Mouse (Mus musculus) heart, embryonic 12.5 days (tissue): ENCODE measurements around the gene Skap1. TPM values are rescaled to one million over a fixed set of nuclear protein-coding genes. Genes with fewer than 3 reads are reported as not detected.

Source experiments
- ATAC-seq: fragments of 200-750 bp; cut with Nextera tagmentation; 2 replicates; pipeline ENCODE4 v1.8.0; 2017; ENCODE audit warnings: moderate TSS enrichment, moderate library complexity; ENCODE audit not compliant: insufficient number of reproducible peaks, low FRiP score
- H3K27ac ChIP-seq: fragments of 300-500 bp; sonication (generic); 2 replicates; pipeline ENCODE4 v1.5.1; 2016; ENCODE audit warnings: mild to moderate bottlenecking, moderate library complexity; ENCODE audit not compliant: poor library complexity, severe bottlenecking
- H3K27me3 ChIP-seq: fragments of 300-500 bp; sonication (generic); replicated peaks from 2 replicates; pipeline ENCODE4 v1.6.1; 2016; ENCODE audit warnings: mild to moderate bottlenecking, moderate library complexity
- H3K36me3 ChIP-seq: fragments of 300-500 bp; sonication (generic); 2 replicates; pipeline ENCODE4 v1.6.1; 2016; ENCODE audit warnings: mild to moderate bottlenecking, moderate library complexity
- H3K4me1 ChIP-seq: fragments of 300-500 bp; sonication (generic); replicated peaks from 2 replicates; pipeline ENCODE4 v1.6.1; 2016; ENCODE audit warnings: mild to moderate bottlenecking
- H3K4me2 ChIP-seq: fragments of 300-500 bp; sonication (generic); 2 replicates; pipeline ENCODE4 v1.6.1; 2016; ENCODE audit warnings: mild to moderate bottlenecking, moderate library complexity
- H3K4me3 ChIP-seq: fragments of 300-500 bp; sonication (generic); 2 replicates; pipeline ENCODE4 v1.5.1; 2016; ENCODE audit warnings: mild to moderate bottlenecking
- H3K9ac ChIP-seq: fragments of 300-500 bp; sonication (generic); 2 replicates; pipeline ENCODE4 v1.6.1; 2016; ENCODE audit warnings: mild to moderate bottlenecking, moderate library complexity
- H3K9me3 ChIP-seq: fragments of 300-500 bp; sonication (generic); replicated peaks from 2 replicates; pipeline ENCODE4 v1.6.1; 2016; ENCODE audit warnings: mild to moderate bottlenecking, moderate library complexity
- WGBS: fragments of 180-500 bp; shearing (Covaris S2); methylation state at CpG from one replicate; pipeline ENCODE4 v1.1.7; 2016; 5-methylcytosine and 5-hydroxymethylcytosine counted together
- polyA plus RNA-seq: library from polyadenylated mRNA; unstranded; fragments of >200 nt; fragmentation: Nextera tagmentation; extraction: Ambion mirVana; gene quantifications from 2 replicates; pipeline ENCODE4 v1.2.1, GENCODE M21; 2016

The Skap1 gene
- polyA plus RNA-seq, 1 experiment from 2014 or later: 0.50 TPM

DNA sequence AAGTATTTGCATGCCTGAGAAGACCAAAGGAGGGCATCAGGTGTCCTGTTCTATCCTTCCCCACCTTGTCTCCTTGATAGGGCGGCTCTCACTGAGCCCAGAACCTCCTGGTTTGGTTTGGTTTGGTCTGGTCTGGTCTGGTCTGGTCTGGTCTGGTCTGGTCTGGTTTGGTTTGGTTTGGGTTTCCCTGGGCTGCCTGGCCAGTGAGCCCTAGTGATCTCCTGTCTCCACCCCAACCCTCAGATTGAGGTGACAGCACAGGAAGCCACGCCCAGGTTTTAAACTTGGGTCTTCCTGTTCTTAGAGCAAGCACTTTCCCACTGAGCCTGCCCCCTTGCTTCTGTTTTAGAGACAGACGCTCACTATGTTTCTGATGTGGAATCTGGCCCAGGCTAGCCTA is 202.5 kb downstream of the Skap1 start:
- H3K4me1 ChIP-seq: peaks cover 10% of the 10 kb centered on the region; the same call in 1 of the 2 replicates
- no peak overlapping the region for H3K27ac ChIP-seq
- H3K4me2 ChIP-seq: no peak overlapping the region
- no peak overlapping the region for H3K4me3 ChIP-seq
- WGBS: 72% methylated on average over 3 of the region's 3 CpGs
- ATAC-seq: no peak
- no peak overlapping the region for H3K9ac ChIP-seq
- no peaks in the 10 kb centered on the region for H3K36me3 ChIP-seq
- no peaks in the 10 kb centered on the region for H3K9me3 ChIP-seq
- peaks cover 9% of the 10 kb centered on the region; the same call in 1 of the 2 replicates for H3K27me3 ChIP-seq

- Histone ChIP-seq H3K4me2 (no peak overlapping the region), H3K9ac (no peak overlapping the region), H3K4me1 (peaks cover 10% of the 10 kb centered on the region; the same call in 1 of the 2 replicates), H3K9me3 (no peaks in the 10 kb centered on the region), H3K27ac (no peak overlapping the region), H3K27me3 (peaks cover 9% of the 10 kb centered on the region; the same call in 1 of the 2 replicates), H3K4me3 (no peak overlapping the region), H3K36me3 (no peaks in the 10 kb centered on the region)
- 39% methylated on average over 7 of the region's 7 CpGs for WGBS
- no peak for ATAC-seq
These were observed 204.0 kb downstream of the Skap1 start for GRCm38 (mm10) chr11:96668367-96668766.

GRCm38 (mm10) chr11:96673792-96674191 is 209.4 kb downstream of the Skap1 start:
- H3K4me3 ChIP-seq: peak overlapping the region; percentile 27
- peak overlapping the region; percentile 24; the same call in 1 of the 2 replicates for H3K9ac ChIP-seq
- H3K4me1 ChIP-seq: peaks cover 22% of the 10 kb centered on the region
- no peaks in the 10 kb centered on the region for H3K36me3 ChIP-seq
- no peak overlapping the region for H3K27ac ChIP-seq
- H3K4me2 ChIP-seq: peak overlapping the region; percentile 67
- no peaks in the 10 kb centered on the region for H3K9me3 ChIP-seq
- peak; percentile 72 for ATAC-seq
- 3% methylated on average over 6 of the region's 6 CpGs for WGBS
- peaks cover 30% of the 10 kb centered on the region for H3K27me3 ChIP-seq

DNA sequence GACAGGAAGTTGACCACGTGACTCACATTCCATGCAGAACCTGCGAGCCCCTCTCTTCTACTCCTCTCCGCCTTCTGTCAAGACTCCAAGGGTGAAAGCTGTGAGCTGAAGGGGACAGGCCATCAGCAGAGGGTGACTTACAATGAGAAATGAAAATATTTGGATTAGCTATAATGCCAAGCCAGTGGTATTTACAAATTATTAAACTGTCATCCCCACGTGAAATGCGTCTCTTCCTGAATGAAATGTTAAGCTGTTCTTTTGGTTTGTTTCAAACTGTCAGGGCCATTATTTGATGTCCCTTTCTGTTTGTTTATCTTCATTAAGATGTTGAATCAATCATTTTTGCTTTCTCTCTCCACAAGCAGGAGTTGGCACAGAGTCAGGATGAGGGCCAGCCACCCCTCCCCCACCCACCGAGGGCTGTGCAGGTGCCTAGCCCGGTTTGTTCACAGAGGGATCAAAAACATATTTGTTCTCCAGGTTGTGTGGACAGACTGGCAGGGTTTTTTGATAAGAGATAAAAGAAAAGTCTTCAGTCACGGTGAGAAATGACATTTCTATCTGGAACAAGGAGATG is 210.5 kb downstream of the Skap1 start:
- no peaks in the 10 kb centered on the region for H3K36me3 ChIP-seq
- 31% methylated on average over 8 of the region's 8 CpGs for WGBS
- peak overlapping the region; percentile 41 for H3K4me2 ChIP-seq
- H3K4me1 ChIP-seq: peaks cover 18% of the 10 kb centered on the region
- no peak overlapping the region for H3K27ac ChIP-seq
- ATAC-seq: no peak
- H3K9me3 ChIP-seq: no peaks in the 10 kb centered on the region
- H3K4me3 ChIP-seq: no peak overlapping the region
- H3K9ac ChIP-seq: 0 out of 2 replicates have a peak overlapping the region, but pooled peaks have one; percentile 10
- H3K27me3 ChIP-seq: peaks cover 33% of the 10 kb centered on the region

GRCm38 (mm10) chr11:96678026-96678425 is 213.6 kb downstream of the Skap1 start:
- Histone ChIP-seq H3K4me3 (no peak overlapping the region), H3K27me3 (peaks cover 29% of the 10 kb centered on the region), H3K4me2 (no peak overlapping the region), H3K27ac (no peak overlapping the region), H3K4me1 (peaks cover 18% of the 10 kb centered on the region), H3K9me3 (no peaks in the 10 kb centered on the region), H3K9ac (no peak overlapping the region), H3K36me3 (no peaks in the 10 kb centered on the region)
- ATAC-seq: no peak
- WGBS: 88% methylated on average over 13 of the region's 13 CpGs

DNA sequence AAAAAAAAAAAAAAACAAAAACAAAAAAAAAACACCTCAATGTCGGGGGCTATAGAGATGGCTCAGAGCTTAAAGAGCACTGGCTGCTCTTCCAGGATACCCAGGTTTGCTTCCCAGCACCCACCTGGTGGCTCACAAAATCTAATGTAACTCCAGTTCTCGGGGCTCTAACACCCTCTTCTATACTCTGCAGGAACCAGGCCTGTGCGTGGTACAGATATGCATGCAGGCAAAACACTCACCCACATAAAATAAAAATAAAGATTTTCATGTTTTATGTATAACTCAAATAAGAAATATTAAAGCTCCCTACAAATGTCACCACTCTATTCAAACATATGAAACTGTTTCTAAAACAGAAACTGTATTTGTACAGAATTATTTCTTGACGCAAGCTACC is 214.6 kb downstream of the Skap1 start:
- Histone ChIP-seq H3K4me3 (no peak overlapping the region), H3K27me3 (peaks cover 29% of the 10 kb centered on the region), H3K4me2 (no peak overlapping the region), H3K36me3 (no peaks in the 10 kb centered on the region), H3K9me3 (no peaks in the 10 kb centered on the region), H3K4me1 (peaks cover 13% of the 10 kb centered on the region), H3K27ac (no peak overlapping the region), H3K9ac (no peak overlapping the region)
- no peak for ATAC-seq
- WGBS: 82% methylated on average over 4 of the region's 4 CpGs

GRCm38 (mm10) chr11:96685381-96685780 is 221.0 kb downstream of the Skap1 start:
- 71% methylated on average over 2 of the region's 2 CpGs for WGBS
- H3K4me3 ChIP-seq: no peak overlapping the region

GRCm38 (mm10) chr11:96686713-96687280 is 222.4 kb downstream of the Skap1 start:
- no peak overlapping the region for H3K27ac ChIP-seq
- no peak overlapping the region for H3K4me2 ChIP-seq
- 0 out of 2 replicates have a peak, but pooled peaks cover 3% of the 10 kb centered on the region for H3K27me3 ChIP-seq
- ATAC-seq: no peak
- no peaks in the 10 kb centered on the region for H3K36me3 ChIP-seq
- no peak overlapping the region for H3K9ac ChIP-seq
- H3K4me1 ChIP-seq: no peaks in the 10 kb centered on the region
- WGBS: 68% methylated on average over 16 of the region's 16 CpGs
- H3K9me3 ChIP-seq: no peaks in the 10 kb centered on the region
- no peak overlapping the region for H3K4me3 ChIP-seq

More at GRCm38 (mm10) chr11:96685381-96685780, 221.0 kb downstream of the Skap1 start:
- Histone ChIP-seq H3K4me2 (no peak overlapping the region), H3K36me3 (no peaks in the 10 kb centered on the region), H3K27me3 (0 out of 2 replicates have a peak, but pooled peaks cover 3% of the 10 kb centered on the region), H3K9me3 (no peaks in the 10 kb centered on the region), H3K27ac (no peak overlapping the region), H3K4me1 (no peaks in the 10 kb centered on the region), H3K9ac (no peak overlapping the region)
- ATAC-seq: no peak

GRCm38 (mm10) chr11:96692250-96692649 is 227.9 kb downstream of the Skap1 start:
- no peak for ATAC-seq
- Histone ChIP-seq H3K9ac (no peak overlapping the region), H3K36me3 (no peaks in the 10 kb centered on the region), H3K4me1 (0 out of 2 replicates have a peak, but pooled peaks cover 2% of the 10 kb centered on the region), H3K27ac (no peak overlapping the region), H3K4me2 (no peak overlapping the region), H3K27me3 (no peaks in the 10 kb centered on the region), H3K9me3 (no peaks in the 10 kb centered on the region), H3K4me3 (no peak overlapping the region)
- WGBS: 75% methylated on average over 5 of the region's 5 CpGs

DNA sequence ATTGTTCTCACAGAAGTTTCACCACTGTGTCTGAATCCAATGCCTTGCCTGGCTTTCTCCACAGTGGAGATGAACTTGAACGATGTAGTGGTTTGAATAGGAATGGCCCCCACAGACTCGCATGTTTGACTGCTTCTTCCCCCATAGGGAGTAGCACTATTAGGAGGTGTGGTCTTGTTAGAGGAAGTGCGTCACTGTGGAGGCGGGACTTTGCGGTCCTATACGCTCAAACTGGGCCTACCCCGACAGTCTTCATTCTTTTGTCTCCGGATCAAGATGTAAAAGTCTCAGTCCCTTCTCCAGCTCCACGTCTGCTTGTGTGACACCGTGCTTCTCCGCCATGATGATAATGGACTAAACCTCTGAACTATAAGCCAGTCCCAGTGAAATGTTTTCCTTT is 229.0 kb downstream of the Skap1 start:
- WGBS: 88% methylated on average over 11 of the region's 11 CpGs
- Histone ChIP-seq H3K9me3 (no peaks in the 10 kb centered on the region), H3K36me3 (no peaks in the 10 kb centered on the region), H3K27me3 (no peaks in the 10 kb centered on the region), H3K4me3 (no peak overlapping the region), H3K27ac (no peak overlapping the region), H3K4me1 (0 out of 2 replicates have a peak, but pooled peaks cover 5% of the 10 kb centered on the region), H3K9ac (no peak overlapping the region), H3K4me2 (no peak overlapping the region)
- ATAC-seq: no peak

DNA sequence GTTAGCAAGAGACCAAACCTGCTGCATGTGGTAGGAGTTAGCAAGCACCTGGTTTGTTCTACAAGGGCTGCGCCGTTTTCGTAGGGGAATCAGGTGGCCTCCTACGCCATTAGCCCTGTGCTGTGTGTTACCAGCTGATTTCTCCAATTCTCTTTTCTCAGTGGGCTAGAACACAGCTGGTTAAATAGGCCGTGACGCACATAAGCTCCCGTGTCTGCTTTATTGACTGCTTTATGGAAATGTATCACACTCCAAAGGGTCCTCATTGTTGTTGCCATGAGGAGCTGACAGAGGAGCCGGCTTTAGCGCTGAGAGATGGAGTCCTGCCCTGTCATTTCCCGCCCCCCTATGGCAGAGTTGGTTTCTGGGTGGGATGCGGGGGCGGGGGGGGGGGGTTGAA is 230.4 kb downstream of the Skap1 start:
- Histone ChIP-seq H3K27me3 (no peaks in the 10 kb centered on the region), H3K9ac (no peak overlapping the region), H3K4me3 (no peak overlapping the region), H3K36me3 (no peaks in the 10 kb centered on the region), H3K4me2 (no peak overlapping the region), H3K27ac (no peak overlapping the region), H3K9me3 (no peaks in the 10 kb centered on the region), H3K4me1 (0 out of 2 replicates have a peak, but pooled peaks cover 5% of the 10 kb centered on the region)
- ATAC-seq: no peak
- 76% methylated on average over 12 of the region's 12 CpGs for WGBS
